Mouse (Mus musculus) testis, adult 2 months (tissue): Measurements from ENCODE around the gene Krt14.
"Not testable (repeated sequence)": the region's sequence is repeated elsewhere in the genome, so short reads cannot be mapped to it uniquely, and the experiment has no call there.

Experiments used
- CTCF ChIP-seq: fragments of 200-500 bp; IDR thresholded peaks from 2 replicates; pipeline ENCODE4 v1.5.1; 2012; ENCODE audit warnings: low read depth, mild to moderate bottlenecking, inconsistent platforms, low read length, moderate library complexity; ENCODE audit not compliant: control insufficient read depth, insufficient read depth, insufficient replicate concordance
- POLR2A ChIP-seq: fragments of 200-500 bp; IDR thresholded peaks from 2 replicates; pipeline ENCODE4 v1.6.1; 2012; ENCODE audit warnings: low read depth, mild to moderate bottlenecking, inconsistent platforms, low read length, moderate library complexity; ENCODE audit not compliant: control insufficient read depth

DNA sequence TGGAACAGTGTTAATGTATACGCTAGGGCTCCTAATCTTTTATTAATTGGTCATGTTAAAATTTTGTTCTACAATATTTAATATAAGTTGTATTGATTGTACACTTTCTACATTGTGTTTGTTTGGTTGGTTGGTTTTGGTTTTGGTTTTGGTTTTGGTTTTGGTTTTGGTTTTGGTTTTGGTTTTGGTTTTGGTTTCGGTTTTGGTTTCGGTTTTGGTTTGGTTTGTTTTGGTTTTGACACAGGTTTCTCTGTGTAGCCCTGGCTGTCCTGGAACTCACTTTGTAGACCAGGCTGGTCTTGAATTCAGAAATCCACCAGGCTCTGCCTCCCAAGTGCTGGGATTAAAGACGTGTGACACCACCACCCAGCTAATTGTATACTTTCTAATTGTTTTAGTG, 32.9 kb upstream of the Krt14 start:
- not testable (repeated sequence) for TF ChIP-seq CTCF, POLR2A
